In genomic region chr1:150391931-150392637, GRCm38 (mm10) we compare ENCODE assay signal across 8 mouse cellular contexts. TPM values are rescaled to one million over a fixed set of nuclear protein-coding genes. Genes with fewer than 3 reads are reported as not detected.
DNase-seq lines count a peak whose midpoint lies in the region; ATAC-seq and TF ChIP-seq lines count a peak whose summit lies in the region.

No protein-coding gene starts in this region.

- peaks cover 4% of the 10 kb centered on the region; the same call in 1 of the 2 replicates for H3K4me1 ChIP-seq in heart, embryonic 10.5 days
- H3K4me1 ChIP-seq in ES-E14 (ENCODE audit: control insufficient read depth in 2 of 2, insufficient read depth in 2 of 2, low read length in 2 of 2, poor library complexity in 1 of 2): peaks cover 0 to 3% of the 10 kb centered on the region in 2 experiments; a peak in 1 of 4 replicates
- H3K4me1 ChIP-seq in forebrain, embryonic 12.5 days: peaks cover 11% of the 10 kb centered on the region
- peaks cover 13% of the 10 kb centered on the region for H3K4me1 ChIP-seq in liver, embryonic 13.5 days (replicated peaks)
- H3K4me1 ChIP-seq in stomach, postnatal 0 days (replicated peaks; ENCODE audit: control insufficient read depth, insufficient read depth): no peaks in the 10 kb centered on the region

- in situ Hi-C loops in ES-E14 (cut with MboI; ENCODE audit: low sequenced_read_pairs in 2 of 2, unreplicated experiment in 2 of 2): no loop called here

- H3K36me3 ChIP-seq in heart, embryonic 10.5 days: peaks cover 38% of the 10 kb centered on the region
- peaks cover 8% of the 10 kb centered on the region for H3K36me3 ChIP-seq in ES-E14 (ENCODE audit: control insufficient read depth, insufficient read depth, low read length, poor library complexity, severe bottlenecking)
- peaks cover 35% of the 10 kb centered on the region for H3K36me3 ChIP-seq in forebrain, embryonic 12.5 days (replicated peaks)
- peaks cover 39% of the 10 kb centered on the region for H3K36me3 ChIP-seq in liver, embryonic 13.5 days
- H3K36me3 ChIP-seq in stomach, postnatal 0 days (ENCODE audit: control insufficient read depth, insufficient read depth, low read length): peaks cover 12% of the 10 kb centered on the region

- no peak for TF ChIP-seq EP300 in stomach, postnatal 0 days (optimal IDR thresholded peaks at IDR 0.05)

- TF ChIP-seq CTCF in stomach, postnatal 0 days (IDR thresholded peaks at IDR 0.05; ENCODE audit: low read depth): no peak

- no peak for DNase-seq in heart, embryonic 10.5 days (ENCODE audit: low spot score)
- DNase-seq in heart, postnatal 36 days: no peak
- no peak for DNase-seq in ES-E14 (ENCODE audit: low read depth, low spot score)
- no peak for DNase-seq in liver, embryonic 13.5 days
- DNase-seq in stomach, postnatal 0 days (ENCODE audit: low spot score): no peak
- DNase-seq in left cerebral cortex, postnatal 36 days (ENCODE audit: low spot score in 2 of 2): no peak
- DNase-seq in adrenal gland, adult 8-10 months: no peak

- peak overlapping the region; percentile 73 for H3K4me3 ChIP-seq in heart, embryonic 10.5 days
- peak overlapping the region; percentile 90 to 96 for H3K4me3 ChIP-seq in ES-E14 (ENCODE audit: insufficient read depth in 1 of 2, low read depth in 1 of 2, low read length in 2 of 2, poor library complexity in 1 of 2, severe bottlenecking in 1 of 2)
- peak overlapping the region; percentile 59 for H3K4me3 ChIP-seq in forebrain, embryonic 12.5 days (replicated peaks)
- peak overlapping the region; percentile 79 for H3K4me3 ChIP-seq in liver, embryonic 13.5 days (replicated peaks)
- peak overlapping the region; percentile 80 for H3K4me3 ChIP-seq in stomach, postnatal 0 days (ENCODE audit: low read depth, low read length)

- intact Hi-C loops in heart, postnatal 36 days (cut with DNase I): loop anchor here (5.0 kb wide), 1 partner anchor 1035 kb away; the partner anchor contains the start of genes Swt1 and Trmt1l
- intact Hi-C loops in left cerebral cortex, postnatal 36 days (cut with DNase I): loop anchor here (2.0 kb wide), 1 partner anchor 1037 kb away; the partner anchor contains the start of genes Swt1 and Trmt1l

- peak overlapping the region; percentile 94 for H3K27ac ChIP-seq in heart, embryonic 10.5 days
- H3K27ac ChIP-seq in ES-E14 (ENCODE audit: insufficient read depth, low read depth, low read length, poor library complexity, severe bottlenecking): no peak overlapping the region
- peak overlapping the region; percentile 42; the same call in 1 of the 2 replicates for H3K27ac ChIP-seq in forebrain, embryonic 12.5 days
- H3K27ac ChIP-seq in liver, embryonic 13.5 days: peak overlapping the region; percentile 89
- H3K27ac ChIP-seq in stomach, postnatal 0 days (replicated peaks): peak overlapping the region; percentile 94

- H3K9ac ChIP-seq in ES-E14 (ENCODE audit: insufficient read depth, low read depth, low read length, poor library complexity, severe bottlenecking): peak overlapping the region; percentile 94
- H3K9ac ChIP-seq in forebrain, embryonic 12.5 days: peak overlapping the region; percentile 64
- H3K9ac ChIP-seq in liver, embryonic 13.5 days: peak overlapping the region; percentile 78
- peak overlapping the region; percentile 82 for H3K9ac ChIP-seq in stomach, postnatal 0 days (ENCODE audit: low read length)

- 23% methylated on average over 11 of the region's 11 CpGs for WGBS in heart, embryonic 10.5 days
- 27% methylated on average over 11 of the region's 11 CpGs for WGBS in forebrain, embryonic 12.5 days
- WGBS in liver, embryonic 13.5 days (ENCODE audit: insufficient replicate concordance): 9% methylated on average over 11 of the region's 11 CpGs
- WGBS in stomach, postnatal 0 days: 19% methylated on average over 11 of the region's 11 CpGs

- ATAC-seq in forebrain, embryonic 12.5 days (ENCODE audit: low FRiP score): peak; percentile 24
- peak; percentile 4; the same call in 1 of the 2 replicates for ATAC-seq in liver, embryonic 13.5 days (ENCODE audit: low read depth)
- peak; percentile 5; the same call in 1 of the 2 replicates for ATAC-seq in stomach, postnatal 0 days (ENCODE audit: low FRiP score, low TSS enrichment)

- H3K9me3 ChIP-seq in heart, embryonic 10.5 days: no peaks in the 10 kb centered on the region
- H3K9me3 ChIP-seq in ES-E14 (ENCODE audit: control insufficient read depth, insufficient read depth, low read depth, low read length): no peaks in the 10 kb centered on the region
- H3K9me3 ChIP-seq in forebrain, embryonic 12.5 days: no peaks in the 10 kb centered on the region
- no peaks in the 10 kb centered on the region for H3K9me3 ChIP-seq in liver, embryonic 13.5 days (replicated peaks)
- no peaks in the 10 kb centered on the region for H3K9me3 ChIP-seq in stomach, postnatal 0 days (ENCODE audit: control insufficient read depth, low read length)

- no peaks in the 10 kb centered on the region for H3K27me3 ChIP-seq in heart, embryonic 10.5 days (ENCODE audit: insufficient read depth, poor library complexity, severe bottlenecking)
- no peaks in the 10 kb centered on the region for H3K27me3 ChIP-seq in forebrain, embryonic 12.5 days
- no peaks in the 10 kb centered on the region for H3K27me3 ChIP-seq in liver, embryonic 13.5 days
- no peaks in the 10 kb centered on the region for H3K27me3 ChIP-seq in stomach, postnatal 0 days (ENCODE audit: control insufficient read depth, insufficient read depth, low read length)

- peak overlapping the region; percentile 53 for H3K4me2 ChIP-seq in forebrain, embryonic 12.5 days
- peak overlapping the region; percentile 68 for H3K4me2 ChIP-seq in liver, embryonic 13.5 days
- H3K4me2 ChIP-seq in stomach, postnatal 0 days (replicated peaks; ENCODE audit: low read depth): peak overlapping the region; percentile 69

TF ChIP-seq in ES-E14, 5 proteins besides CTCF, POLR2A, EP300 and RAD21:
- TF ChIP-seq CHD2 (IDR thresholded peaks at IDR 0.05; ENCODE audit: low read depth, low read length) (no peak), ZC3H11A (IDR thresholded peaks at IDR 0.05; ENCODE audit: borderline replicate concordance, low read depth, low read length) (no peak), ZNF384 (IDR thresholded peaks at IDR 0.05; ENCODE audit: low read depth, low read length) (no peak), HCFC1 (IDR thresholded peaks at IDR 0.05; ENCODE audit: borderline replicate concordance, insufficient read depth, low read length) (no peak), MAFK (IDR thresholded peaks at IDR 0.05; ENCODE audit: insufficient read depth, low read depth, low read length) (no peak)

RNA-seq across cellular contexts. Expression of gene Tpr, which starts 0.6 kb away (rescaled TPM):
- 138 and 157 TPM in 2 replicates for polyA plus RNA-seq in heart, embryonic 10.5 days (2016; fragmentation: Nextera tagmentation; extraction: Ambion mirVana)
- 100 to 1,000 TPM; 131 to 142 TPM for total RNA-seq in heart, postnatal 36 days (2021)
- total RNA-seq in ES-E14 (2012; rRNA removed): 227 and 271 TPM in 2 replicates
- polyA plus RNA-seq in forebrain, embryonic 12.5 days (2016; fragmentation: Nextera tagmentation; extraction: Ambion mirVana): 193 TPM in 2 replicates
- polyA plus RNA-seq in liver, embryonic 13.5 days (2015; fragmentation: Nextera tagmentation; extraction: Ambion mirVana): 103 and 114 TPM in 2 replicates
- polyA plus RNA-seq in stomach, postnatal 0 days (2015; fragmentation: Nextera tagmentation; extraction: Ambion mirVana): 76.8 and 93.7 TPM in 2 replicates
- 100 to 1,000 TPM in 1 of 2 experiments, 10 to 100 TPM in 1; 95.3 to 111 TPM for total RNA-seq in left cerebral cortex, postnatal 36 days (2021)
- total RNA-seq in adrenal gland, adult 8-10 months (2022): 100 to 1,000 TPM; 101 to 136 (median 117) TPM

RNA-seq across cellular contexts. Expression of gene Odr4, which starts 0.8 kb away (rescaled TPM):
- 29.9 and 30.4 TPM in 2 replicates for polyA plus RNA-seq in heart, embryonic 10.5 days (2016; fragmentation: Nextera tagmentation; extraction: Ambion mirVana)
- total RNA-seq in heart, postnatal 36 days (2021): 10 to 100 TPM; 20.7 to 24.5 TPM
- 35.9 and 38.2 TPM in 2 replicates for total RNA-seq in ES-E14 (2012; rRNA removed)
- 28.2 and 31.1 TPM in 2 replicates for polyA plus RNA-seq in forebrain, embryonic 12.5 days (2016; fragmentation: Nextera tagmentation; extraction: Ambion mirVana)
- polyA plus RNA-seq in liver, embryonic 13.5 days (2015; fragmentation: Nextera tagmentation; extraction: Ambion mirVana): 17.3 and 21.2 TPM in 2 replicates
- polyA plus RNA-seq in stomach, postnatal 0 days (2015; fragmentation: Nextera tagmentation; extraction: Ambion mirVana): 37.3 and 40.3 TPM in 2 replicates
- 10 to 100 TPM; 43.5 to 53.5 TPM for total RNA-seq in left cerebral cortex, postnatal 36 days (2021)
- total RNA-seq in adrenal gland, adult 8-10 months (2022): 10 to 100 TPM; 47.0 to 58.8 (median 50.4) TPM
